Mouse (Mus musculus) liver, postnatal 0 days (tissue): ENCODE data around the gene Cyp4x1. TPM values are rescaled to one million over a fixed set of nuclear protein-coding genes. Genes with fewer than 3 reads are reported as not detected.
A peak's percentile ranks its signal among the peaks of the same experiment; 100 is the strongest.

ENCODE experiments used
- ATAC-seq: fragments of 200-750 bp; cut with Nextera tagmentation; 2 replicates; pipeline ENCODE4 v1.8.0; 2017; ENCODE audit warnings: mild to moderate bottlenecking, moderate library complexity
- DNase-seq: peaks from one replicate; pipeline ENCODE4 v3.0.0-alpha.2; 2016
- H3K27ac ChIP-seq: fragments of 300-500 bp; sonication (generic); 2 replicates; pipeline ENCODE4 v1.5.1; 2014; ENCODE audit warnings: antibody characterized with exemption, moderate library complexity, mild to moderate bottlenecking, low read depth
- H3K27me3 ChIP-seq: fragments of 300-500 bp; sonication (generic); 2 replicates; pipeline ENCODE4 v1.6.1; 2014; ENCODE audit warnings: low read length, control low read depth, mixed read lengths; ENCODE audit not compliant: insufficient read depth
- H3K36me3 ChIP-seq: fragments of 300-500 bp; sonication (generic); replicated peaks from 2 replicates; pipeline ENCODE4 v1.6.1; 2014; ENCODE audit warnings: mild to moderate bottlenecking, control low read depth, low read length, moderate library complexity, mixed read lengths; ENCODE audit not compliant: insufficient read depth
- H3K4me1 ChIP-seq: fragments of 300-500 bp; sonication (generic); 2 replicates; pipeline ENCODE4 v1.6.1; 2014; ENCODE audit warnings: antibody characterized with exemption, mild to moderate bottlenecking, control low read depth; ENCODE audit not compliant: insufficient read depth
- H3K4me2 ChIP-seq: fragments of 300-500 bp; sonication (generic); 2 replicates; pipeline ENCODE4 v1.6.1; 2014; ENCODE audit warnings: low read depth, mild to moderate bottlenecking, low read length, moderate library complexity, mixed read lengths
- H3K4me3 ChIP-seq: fragments of 300-500 bp; sonication (generic); 2 replicates; pipeline ENCODE4 v1.5.1; 2014; ENCODE audit warnings: low read depth, low read length
- H3K9ac ChIP-seq: fragments of 300-500 bp; sonication (generic); replicated peaks from 2 replicates; pipeline ENCODE4 v1.6.1; 2014; ENCODE audit warnings: mild to moderate bottlenecking, moderate library complexity
- H3K9me3 ChIP-seq: fragments of 300-500 bp; sonication (generic); 2 replicates; pipeline ENCODE4 v1.6.1; 2016; ENCODE audit warnings: mild to moderate bottlenecking, control low read depth, low read length, mixed read lengths
- CTCF ChIP-seq: sonication (generic); IDR thresholded peaks from 2 replicates; pipeline ENCODE4 v1.5.1; 2016; ENCODE audit warnings: antibody characterized with exemption, low read depth
- EP300 ChIP-seq: IDR thresholded peaks from 2 replicates; pipeline ENCODE4 v1.6.1; 2016; ENCODE audit warnings: antibody characterized with exemption, low read depth, mild to moderate bottlenecking
- WGBS: fragments of 180-500 bp; shearing (Covaris S2); extraction: QIAGEN DNeasy Blood & Tissue Kit; methylation state at CpG from one replicate; pipeline ENCODE4 v1.1.7; 2014; ENCODE audit not compliant: insufficient replicate concordance; 5-methylcytosine and 5-hydroxymethylcytosine counted together
- polyA plus RNA-seq: library from polyadenylated mRNA; unstranded; fragments of >200 nt; fragmentation: Nextera tagmentation; extraction: Ambion mirVana; gene quantifications from 2 replicates; pipeline ENCODE4 v1.2.1, GENCODE M21; 2015

Gene Cyp4x1
- polyA plus RNA-seq, 1 experiment from 2014 or later = 0.04 TPM

GRCm38 (mm10) chr4:115085522-115086095 lies 48.5 kb downstream of the Cyp4x1 start:
- Histone ChIP-seq H3K27me3 (no peaks in the 10 kb centered on the region), H3K4me2 (no peak overlapping the region), H3K9me3 (no peaks in the 10 kb centered on the region), H3K9ac (no peak overlapping the region), H3K27ac (no peak overlapping the region), H3K4me3 (no peak overlapping the region), H3K36me3 (no peaks in the 10 kb centered on the region), H3K4me1 (peaks cover 16% of the 10 kb centered on the region)
- DNase-seq (peak; percentile 74), ATAC-seq (peak; percentile 19; the same call in 1 of the 2 replicates)
- 19% methylated on average over 6 of the region's 6 CpGs for WGBS
- TF ChIP-seq CTCF (peak; percentile 99), EP300 (no peak)

- H3K27me3 ChIP-seq = no peaks in the 10 kb centered on the region
- DNase-seq = no peak
- TF ChIP-seq CTCF (no peak), EP300 (no peak)
- no peaks in the 10 kb centered on the region for H3K36me3 ChIP-seq
- ATAC-seq = no peak
- H3K9ac ChIP-seq = no peak overlapping the region
- 81% methylated on average over 3 of the region's 3 CpGs for WGBS
- H3K4me2 ChIP-seq = no peak overlapping the region
- H3K9me3 ChIP-seq = no peaks in the 10 kb centered on the region
- H3K4me1 ChIP-seq = peaks cover 2% of the 10 kb centered on the region; the same call in 1 of the 2 replicates
- no peak overlapping the region for H3K4me3 ChIP-seq
- H3K27ac ChIP-seq = no peak overlapping the region
Measured at GRCm38 (mm10) chr4:115083031-115083430, 51.0 kb downstream of the Cyp4x1 start.

DNA sequence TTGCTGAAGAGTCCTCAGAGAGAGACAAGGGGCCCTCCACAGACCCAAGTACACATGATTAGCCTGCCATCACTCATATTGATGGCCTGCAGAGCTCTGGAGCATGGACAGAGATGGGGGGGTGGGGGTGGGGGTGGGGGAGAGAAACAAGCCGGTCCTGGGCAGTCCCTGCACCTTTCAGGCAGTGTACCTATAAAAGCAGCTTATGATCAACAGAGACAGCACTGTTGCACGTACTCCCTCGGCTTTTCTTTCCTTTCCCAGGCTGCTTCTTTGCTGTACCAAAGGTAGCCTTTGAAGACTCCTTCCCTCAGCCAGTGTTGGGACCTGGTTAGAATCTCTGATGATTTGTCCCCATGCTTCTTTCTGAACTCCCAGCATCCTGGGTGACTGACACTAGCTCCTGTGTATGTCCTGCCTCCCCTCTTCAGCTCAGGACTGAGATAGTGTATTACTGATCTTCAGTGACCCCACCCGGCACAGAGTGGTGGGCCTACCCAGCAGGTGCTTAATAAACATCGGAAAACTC lies 54.2 kb downstream of the Cyp4x1 start:
- no peaks in the 10 kb centered on the region for H3K36me3 ChIP-seq
- no peaks in the 10 kb centered on the region for H3K9me3 ChIP-seq
- H3K27ac ChIP-seq = no peak overlapping the region
- no peak overlapping the region for H3K4me3 ChIP-seq
- H3K4me2 ChIP-seq = no peak overlapping the region
- no peaks in the 10 kb centered on the region; the same call in 1 of the 2 replicates for H3K4me1 ChIP-seq
- H3K9ac ChIP-seq = no peak overlapping the region
- no peaks in the 10 kb centered on the region for H3K27me3 ChIP-seq
- no peak for TF ChIP-seq CTCF
- TF ChIP-seq EP300 = no peak
- no peak for DNase-seq
- no peak for ATAC-seq
- 66% methylated on average over 5 of the region's 5 CpGs for WGBS

GRCm38 (mm10) chr4:115078892-115079820 lies 54.9 kb downstream of the Cyp4x1 start:
- 50% methylated on average over 10 of the region's 10 CpGs for WGBS
- no peaks in the 10 kb centered on the region for H3K27me3 ChIP-seq
- DNase-seq (no peak), ATAC-seq (no peak)
- TF ChIP-seq CTCF (no peak), EP300 (no peak)
- H3K36me3 ChIP-seq = no peaks in the 10 kb centered on the region
- no peak overlapping the region for H3K9ac ChIP-seq
- no peak overlapping the region for H3K27ac ChIP-seq
- H3K4me3 ChIP-seq = no peak overlapping the region
- H3K9me3 ChIP-seq = no peaks in the 10 kb centered on the region
- no peak overlapping the region for H3K4me2 ChIP-seq
- H3K4me1 ChIP-seq = no peaks in the 10 kb centered on the region; the same call in 1 of the 2 replicates

- TF ChIP-seq EP300 = no peak
- no peak for TF ChIP-seq CTCF
- H3K27me3 ChIP-seq = no peaks in the 10 kb centered on the region
- ATAC-seq (peak; percentile 74), DNase-seq (no peak)
- H3K36me3 ChIP-seq = no peaks in the 10 kb centered on the region; the same call in 1 of the 2 replicates
- H3K9me3 ChIP-seq = no peaks in the 10 kb centered on the region
- no peak overlapping the region for H3K9ac ChIP-seq
- H3K4me2 ChIP-seq = no peak overlapping the region
- H3K4me3 ChIP-seq = no peak overlapping the region
- H3K27ac ChIP-seq = peak overlapping the region; percentile 48; the same call in 1 of the 2 replicates
- H3K4me1 ChIP-seq = no peaks in the 10 kb centered on the region; the same call in 1 of the 2 replicates
- WGBS = 28% methylated on average over 3 of the region's 3 CpGs
Measured at GRCm38 (mm10) chr4:115075204-115075915, 58.7 kb downstream of the Cyp4x1 start.
